Mouse (Mus musculus): Measurements from ENCODE around the gene Rcl1.

The Rcl1 gene

DNA sequence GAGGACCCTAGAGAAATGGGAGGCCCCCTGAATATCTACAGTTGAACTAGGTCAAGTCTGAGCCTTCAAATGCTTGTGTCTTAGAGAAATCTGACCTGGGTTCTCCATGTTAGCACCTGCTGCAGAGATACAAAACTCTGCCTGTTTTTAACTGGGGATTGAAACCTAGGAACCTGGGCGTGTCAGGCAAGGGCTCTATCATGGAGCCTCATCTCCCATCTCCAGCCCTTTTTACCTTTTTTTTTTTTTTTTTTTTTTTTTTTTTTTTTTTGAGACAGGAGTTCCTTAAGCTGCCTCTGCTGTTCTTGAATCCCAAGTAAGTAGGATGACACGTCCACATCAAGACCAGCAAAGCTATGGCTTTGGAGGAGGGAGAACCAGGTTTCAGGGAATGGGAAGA, 50.3 kb downstream of the Rcl1 start:
- DNase-seq (ENCODE audit: low read depth) = no peak

DNA sequence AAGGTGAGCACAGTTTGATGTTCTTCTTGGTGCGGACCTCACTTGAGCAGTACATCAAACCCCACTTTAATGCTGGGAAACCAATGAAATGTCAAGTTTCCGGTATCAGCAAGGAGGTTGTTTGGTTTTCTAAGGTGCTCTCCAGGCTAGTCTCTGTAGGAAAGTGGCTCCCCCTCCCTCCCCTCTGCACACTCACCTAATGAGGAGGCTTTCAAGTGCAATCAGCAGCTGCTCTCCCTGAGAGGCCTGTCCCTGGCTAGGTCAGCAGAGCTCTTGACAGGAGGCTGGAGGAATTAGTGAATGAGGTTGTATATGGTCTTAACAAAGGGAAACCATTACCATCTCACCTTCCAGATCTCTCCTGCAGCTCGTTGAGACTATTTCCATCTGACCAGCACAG, 54.4 kb downstream of the Rcl1 start:
- DNase-seq (ENCODE audit: low read depth) = no peak

DNA sequence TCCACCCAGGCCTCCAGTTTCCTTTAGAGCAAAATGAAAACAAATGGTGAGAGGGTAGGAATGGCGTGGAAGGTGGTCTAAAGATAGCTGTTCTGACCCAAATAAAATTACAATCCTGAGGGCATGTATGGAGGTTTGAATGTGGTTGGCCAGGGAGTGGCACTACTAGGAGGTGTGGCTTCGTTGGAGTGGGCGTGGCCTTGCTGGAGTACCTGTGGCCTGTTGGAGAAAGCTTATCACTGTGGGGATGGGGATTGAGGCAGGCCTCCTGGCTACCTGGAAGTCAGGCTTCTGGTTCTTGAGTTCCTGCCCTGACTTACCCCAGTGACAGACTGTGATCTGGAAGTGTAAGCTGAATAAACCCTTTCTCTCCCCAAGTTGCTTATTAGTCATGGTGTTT, 55.2 kb downstream of the Rcl1 start:
- DNase-seq (ENCODE audit: low read depth) = no peak

DNA sequence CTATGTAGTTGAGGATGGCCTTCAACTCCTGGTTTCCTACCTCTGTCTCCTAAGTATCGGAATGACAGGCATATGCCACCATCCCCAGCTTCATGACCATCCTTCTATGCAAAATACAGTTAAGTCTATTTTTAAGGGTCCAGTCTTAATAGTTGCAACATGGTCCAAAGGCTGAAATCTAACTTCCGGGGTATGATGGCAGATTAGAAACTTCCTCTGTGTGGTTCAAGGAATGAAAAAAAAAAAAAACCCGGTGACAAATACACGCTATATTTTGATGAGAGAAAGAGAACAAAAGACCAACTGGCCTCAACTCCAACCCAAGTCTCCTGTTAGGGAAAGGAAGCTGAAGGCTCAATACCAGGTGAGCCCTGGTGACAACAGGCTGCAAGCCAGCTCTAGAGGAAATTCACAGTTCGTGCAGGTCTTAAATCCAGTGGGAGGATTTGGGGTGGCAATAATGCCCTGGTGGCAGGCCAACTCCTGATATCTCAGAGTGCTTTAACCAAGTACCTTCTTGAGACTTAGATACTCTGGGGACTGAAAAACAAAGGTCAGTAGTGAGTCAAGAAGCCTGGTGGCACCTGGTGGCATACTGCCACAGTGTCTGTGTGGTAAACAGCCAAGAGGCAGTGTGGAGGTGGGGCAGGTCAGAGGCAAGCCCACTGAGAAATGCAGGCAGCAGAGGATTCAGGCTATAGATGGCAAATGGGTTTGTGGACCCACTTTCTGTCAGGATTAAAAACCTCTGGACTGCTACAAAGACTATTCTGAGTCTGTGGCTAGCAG, 56.7 kb downstream of the Rcl1 start:
- no peak for DNase-seq (ENCODE audit: low read depth)

- DNase-seq (ENCODE audit: low read depth) = no peak
These were observed 57.3 kb downstream of the Rcl1 start for GRCm38 (mm10) chr19:29158486-29158885.

DNA sequence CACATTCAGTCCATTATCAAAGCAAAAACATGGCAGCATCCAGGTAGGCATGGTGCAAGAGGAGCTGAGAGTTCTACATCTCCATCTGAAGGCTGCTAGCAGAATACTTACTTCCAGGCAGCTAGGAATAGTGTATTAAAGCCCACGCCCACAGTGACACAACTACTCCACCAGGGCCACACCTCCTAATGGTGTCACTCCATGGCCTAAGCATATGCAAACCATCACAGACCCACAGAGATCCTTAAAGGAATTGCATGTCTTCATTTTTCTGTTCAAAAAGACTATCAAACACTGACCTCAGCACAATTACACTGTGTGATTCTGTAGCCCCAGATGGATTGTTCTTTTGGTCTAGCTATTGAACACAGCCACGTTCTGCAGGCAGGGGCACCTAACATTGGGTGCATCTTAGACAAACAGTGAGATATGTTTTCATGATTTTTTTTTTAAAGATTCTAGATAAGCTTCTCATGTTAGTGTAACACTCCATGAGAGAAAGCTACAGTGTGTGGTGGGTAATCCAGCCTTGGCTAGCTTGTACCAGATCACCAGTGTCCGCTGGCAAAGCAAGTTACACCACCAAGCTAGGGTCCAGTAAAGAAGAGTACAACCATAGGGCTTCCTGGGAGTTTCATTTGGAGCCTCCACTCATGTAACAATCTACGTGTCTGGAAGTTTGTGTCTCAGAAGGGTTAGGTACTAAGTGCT, 62.8 kb downstream of the Rcl1 start:
- DNase-seq (ENCODE audit: low read depth) = no peak

GRCm38 (mm10) chr19:29164528-29165166, 63.5 kb downstream of the Rcl1 start:
- DNase-seq (ENCODE audit: low read depth) = no peak

DNA sequence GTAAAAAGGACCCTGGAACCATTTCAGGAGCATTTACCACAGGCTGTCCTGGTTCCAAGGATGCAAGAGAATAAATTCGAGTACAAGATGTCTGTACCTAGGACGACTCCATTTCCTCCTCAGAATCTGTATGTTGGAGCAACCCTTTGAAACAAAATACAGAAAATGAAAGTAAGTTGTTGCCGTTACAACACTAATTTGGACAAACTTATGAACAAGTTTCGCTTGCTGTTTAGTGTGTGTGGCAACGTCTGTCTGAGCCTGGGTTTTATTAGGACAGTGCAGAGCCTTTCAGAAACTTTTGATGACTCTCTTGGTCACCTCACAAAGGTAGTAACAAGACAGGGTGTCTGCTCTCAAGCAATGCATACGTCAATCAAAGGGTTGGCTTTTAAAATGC, 66.8 kb downstream of the Rcl1 start:
- no peak for DNase-seq (ENCODE audit: low read depth)

- DNase-seq (ENCODE audit: low read depth) = no peak
These were observed 79.2 kb downstream of the Rcl1 start for GRCm38 (mm10) chr19:29180336-29180735.

- DNase-seq (ENCODE audit: low read depth) = no peak
These were observed 81.0 kb downstream of the Rcl1 start for GRCm38 (mm10) chr19:29182166-29182565.

GRCm38 (mm10) chr19:29185122-29185521, 83.9 kb downstream of the Rcl1 start:
- no peak for DNase-seq (ENCODE audit: low read depth)

- DNase-seq (ENCODE audit: low read depth) = no peak
These were observed 84.5 kb downstream of the Rcl1 start for GRCm38 (mm10) chr19:29185552-29186232.

DNA sequence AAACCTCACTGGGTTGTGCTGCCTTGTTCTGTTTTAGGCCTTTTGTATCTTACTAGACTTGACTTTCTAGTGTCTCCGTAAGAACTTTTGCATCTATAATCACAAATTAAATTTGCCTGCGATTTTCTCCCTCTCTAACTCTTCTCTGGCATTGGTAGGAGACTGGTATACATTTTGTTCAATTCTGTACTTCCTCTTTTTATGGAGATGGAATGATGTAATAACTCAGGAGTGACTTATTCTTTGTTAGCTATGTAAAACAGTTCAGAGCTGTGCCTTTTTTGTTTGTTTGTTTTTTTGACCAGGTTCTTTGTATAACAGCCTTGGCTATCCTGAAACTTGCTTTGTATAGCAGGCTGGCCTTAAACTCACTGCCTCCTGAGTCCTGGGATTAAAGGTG, 87.7 kb downstream of the Rcl1 start:
- no peak for DNase-seq (ENCODE audit: low read depth)
